Mouse (Mus musculus) left cerebral cortex, postnatal 36 days (tissue): ENCODE results near the gene Olfr727. TPM values are rescaled to one million over a fixed set of nuclear protein-coding genes. Genes with fewer than 3 reads are reported as not detected.

Source experiments
- DNase-seq, 2 experiments: peaks; one replicate each; pipeline ENCODE4 v3.0.0; 2021 to 2022; ENCODE audit warnings: low spot score in 2 of 2, mixed read lengths in 1 of 2
- intact Hi-C: fragments of 180-260 bp; cut with DNase I; formaldehyde crosslinking; loops from one replicate; pipeline ENCODE4 v1.15.1; 2025
- total RNA-seq, 2 experiments: library from RNA; stranded (reverse); gene quantifications; 2 replicates each; pipeline ENCODE4 v1.2.3; 2021

Olfr727 gene
- total RNA-seq, result not detected

GRCm38 (mm10) chr14:50122886-50123285 is at the start of gene Olfr727:
Gene Olfr727 (plus strand): TSS chr14:50123186.
- intact Hi-C loops, result no loop called here
- DNase-seq, result no peak

- intact Hi-C loops, result no loop called here
- DNase-seq, result no peak
Observed at GRCm38 (mm10) chr14:50090853-50091252, 32.1 kb upstream of the Olfr727 start, which contains the start of gene Olfr726. Gene Olfr726 (minus strand): TSS chr14:50090953.

GRCm38 (mm10) chr14:50142580-50142979 is 19.6 kb downstream of the Olfr727 start, which contains the start of gene Olfr728:
Gene Olfr728 (minus strand): TSS chr14:50142680.
- DNase-seq, result no peak
- intact Hi-C loops, result no loop called here

GRCm38 (mm10) chr14:50152810-50153209 is 29.8 kb downstream of the Olfr727 start, which contains the start of gene Olfr729:
Gene Olfr729 (minus strand): TSS chr14:50152910.
- no peak for DNase-seq
- intact Hi-C loops, result no loop called here

Other genes starting within 250 kb of the Olfr727 start
- not detected for gene Olfr722, start 221.2 kb upstream of the Olfr727 start, total RNA-seq
- gene Olfr723, start 191.4 kb upstream of the Olfr727 start, total RNA-seq, result not detected
- gene Olfr724, start 159.9 kb upstream of the Olfr727 start, total RNA-seq, result not detected
- not detected for gene Olfr725, start 82.8 kb upstream of the Olfr727 start, total RNA-seq
- gene Olfr726, start 32.2 kb upstream of the Olfr727 start, total RNA-seq, result not detected
- not detected for gene Olfr728, start 19.5 kb downstream of the Olfr727 start, total RNA-seq
- not detected for gene Olfr729, start 29.7 kb downstream of the Olfr727 start, total RNA-seq
- gene Olfr730, start 65.0 kb downstream of the Olfr727 start, total RNA-seq, result not detected
- gene Olfr731, start 118.7 kb downstream of the Olfr727 start, total RNA-seq, result not detected
- gene Olfr732, start 161.0 kb downstream of the Olfr727 start, total RNA-seq, result not detected
- gene Olfr733, start 178.3 kb downstream of the Olfr727 start, total RNA-seq, result not detected
- gene Olfr734, start 203.6 kb downstream of the Olfr727 start, total RNA-seq, result not detected
- not detected for gene Olfr735, start 225.7 kb downstream of the Olfr727 start, total RNA-seq
- not detected for gene Tlr11, start 234.7 kb downstream of the Olfr727 start, total RNA-seq